Mouse (Mus musculus): ENCODE measurements around the gene Fcrla.

Fcrla gene

GRCm38 (mm10) chr1:170928467-170928866 lies 1.1 kb upstream of the Fcrla start:
- no peak for DNase-seq (ENCODE audit: low spot score)

- DNase-seq (ENCODE audit: low spot score), result no peak
Measured at GRCm38 (mm10) chr1:170926941-170927340, 442 bp downstream of the Fcrla start.

GRCm38 (mm10) chr1:170924485-170924884 lies 2.9 kb downstream of the Fcrla start:
- DNase-seq (ENCODE audit: low spot score), result no peak

GRCm38 (mm10) chr1:170919308-170919707 lies 8.1 kb downstream of the Fcrla start:
- DNase-seq (ENCODE audit: low spot score), result no peak

- DNase-seq (ENCODE audit: low spot score), result no peak
Measured at GRCm38 (mm10) chr1:170915657-170916056, 11.7 kb downstream of the Fcrla start.

- DNase-seq (ENCODE audit: low spot score), result no peak
Measured at GRCm38 (mm10) chr1:170912891-170913615, 14.3 kb downstream of the Fcrla start, which contains the start of gene Fcrlb. Gene Fcrlb (minus strand): TSS chr1:170912941.

GRCm38 (mm10) chr1:170911907-170912660 lies 15.3 kb downstream of the Fcrla start:
- no peak for DNase-seq (ENCODE audit: low spot score)

GRCm38 (mm10) chr1:170908341-170908740 lies 19.0 kb downstream of the Fcrla start:
- no peak for DNase-seq (ENCODE audit: low spot score)

GRCm38 (mm10) chr1:170907456-170908191 lies 19.8 kb downstream of the Fcrla start:
- DNase-seq (ENCODE audit: low spot score), result peak; percentile 56

- no peak for DNase-seq (ENCODE audit: low spot score)
Measured at GRCm38 (mm10) chr1:170907111-170907455, 20.3 kb downstream of the Fcrla start.

GRCm38 (mm10) chr1:170903485-170903884 lies 23.9 kb downstream of the Fcrla start:
- DNase-seq (ENCODE audit: low spot score), result no peak

- peak; percentile 96 for DNase-seq (ENCODE audit: low spot score)
Measured at GRCm38 (mm10) chr1:170901536-170902238, 25.7 kb downstream of the Fcrla start.

GRCm38 (mm10) chr1:170900799-170901467 lies 26.4 kb downstream of the Fcrla start:
- DNase-seq (ENCODE audit: low spot score), result peak; percentile 76

GRCm38 (mm10) chr1:170898413-170899075 lies 28.8 kb downstream of the Fcrla start:
- DNase-seq (ENCODE audit: low spot score), result no peak

GRCm38 (mm10) chr1:170896651-170897281 lies 30.6 kb downstream of the Fcrla start:
- no peak for DNase-seq (ENCODE audit: low spot score)

GRCm38 (mm10) chr1:170894603-170895602 lies 32.5 kb downstream of the Fcrla start:
- DNase-seq (ENCODE audit: low spot score), result no peak

- DNase-seq (ENCODE audit: low spot score), result no peak
Measured at GRCm38 (mm10) chr1:170892279-170892678, 35.1 kb downstream of the Fcrla start.

GRCm38 (mm10) chr1:170891646-170892045 lies 35.7 kb downstream of the Fcrla start:
- no peak for DNase-seq (ENCODE audit: low spot score)

- no peak for DNase-seq (ENCODE audit: low spot score)
Measured at GRCm38 (mm10) chr1:170889310-170889709, 38.1 kb downstream of the Fcrla start.

Measured in testis, postnatal 10 days (tissue).